Mouse (Mus musculus): ENCODE measurements around the gene F5.

The F5 gene

GRCm38 (mm10) chr1:164151387-164152088 is at the start of gene F5:
Gene F5 (plus strand): TSS chr1:164151838.
- no peak for DNase-seq (ENCODE audit: low read depth in 1 of 2, low spot score in 2 of 2)

- no peak for DNase-seq (ENCODE audit: low read depth in 1 of 2, low spot score in 2 of 2)
Observed at GRCm38 (mm10) chr1:164109763-164110162, 41.9 kb upstream of the F5 start.

- DNase-seq (ENCODE audit: low read depth in 1 of 2, low spot score in 2 of 2), result no peak
Observed at GRCm38 (mm10) chr1:164110591-164111329, 40.9 kb upstream of the F5 start.

- no peak for DNase-seq (ENCODE audit: low read depth in 1 of 2, low spot score in 2 of 2)
Observed at GRCm38 (mm10) chr1:164114280-164114679, 37.4 kb upstream of the F5 start.

- DNase-seq (ENCODE audit: low read depth in 1 of 2, low spot score in 2 of 2), result no peak
Observed at GRCm38 (mm10) chr1:164114947-164115493, 36.6 kb upstream of the F5 start, which contains the start of gene Selp. Gene Selp (plus strand): TSS chr1:164115264.

- no peak for DNase-seq (ENCODE audit: low read depth in 1 of 2, low spot score in 2 of 2)
Observed at GRCm38 (mm10) chr1:164115647-164116046, 36.0 kb upstream of the F5 start.

- no peak for DNase-seq (ENCODE audit: low read depth in 1 of 2, low spot score in 2 of 2)
Observed at GRCm38 (mm10) chr1:164117869-164118268, 33.8 kb upstream of the F5 start.

- no peak for DNase-seq (ENCODE audit: low read depth in 1 of 2, low spot score in 2 of 2)
Observed at GRCm38 (mm10) chr1:164119892-164120776, 31.5 kb upstream of the F5 start.

GRCm38 (mm10) chr1:164120777-164121158 is 30.9 kb upstream of the F5 start:
- no peak for DNase-seq (ENCODE audit: low read depth in 1 of 2, low spot score in 2 of 2)

- DNase-seq (ENCODE audit: low read depth in 1 of 2, low spot score in 2 of 2), result no peak
Observed at GRCm38 (mm10) chr1:164123836-164124235, 27.8 kb upstream of the F5 start.

GRCm38 (mm10) chr1:164130013-164130412 is 21.6 kb upstream of the F5 start:
- no peak for DNase-seq (ENCODE audit: low read depth in 1 of 2, low spot score in 2 of 2)

GRCm38 (mm10) chr1:164132609-164133008 is 19.0 kb upstream of the F5 start:
- no peak for DNase-seq (ENCODE audit: low read depth in 1 of 2, low spot score in 2 of 2)

- no peak for DNase-seq (ENCODE audit: low read depth in 1 of 2, low spot score in 2 of 2)
Observed at GRCm38 (mm10) chr1:164134101-164134500, 17.5 kb upstream of the F5 start.

GRCm38 (mm10) chr1:164135360-164135759 is 16.3 kb upstream of the F5 start:
- DNase-seq (ENCODE audit: low read depth in 1 of 2, low spot score in 2 of 2), result peak; percentile 65 to 85

GRCm38 (mm10) chr1:164135960-164136359 is 15.7 kb upstream of the F5 start:
- peak; percentile 65 to 66 for DNase-seq (ENCODE audit: low read depth in 1 of 2, low spot score in 2 of 2)

GRCm38 (mm10) chr1:164136636-164137035 is 15.0 kb upstream of the F5 start:
- DNase-seq (ENCODE audit: low read depth in 1 of 2, low spot score in 2 of 2), result no peak

GRCm38 (mm10) chr1:164138365-164139130 is 13.1 kb upstream of the F5 start:
- DNase-seq (ENCODE audit: low read depth in 1 of 2, low spot score in 2 of 2), result peak; percentile 65 to 79

GRCm38 (mm10) chr1:164139464-164139863 is 12.2 kb upstream of the F5 start:
- DNase-seq (ENCODE audit: low read depth in 1 of 2, low spot score in 2 of 2), result no peak

GRCm38 (mm10) chr1:164149083-164149482 is 2.6 kb upstream of the F5 start:
- no peak for DNase-seq (ENCODE audit: low read depth in 1 of 2, low spot score in 2 of 2)

GRCm38 (mm10) chr1:164152836-164153235 is 1.2 kb downstream of the F5 start:
- no peak for DNase-seq (ENCODE audit: low read depth in 1 of 2, low spot score in 2 of 2)

Measured in monocyte, adult 2 months (primary cell).